Mouse (Mus musculus) frontal cortex, postnatal 36 days (tissue): ENCODE measurements at regions not wholly inside any gene's neighbourhood (a gene's known extent, or its start where the extent isn't known, plus 50 kb on each side); places are given as distances from the start of the nearest gene placed in this dataset.
A peak's percentile ranks its signal among the peaks of the same experiment; 100 is the strongest.

ENCODE experiments used
- DNase-seq, 2 experiments: peaks; one replicate each; pipeline ENCODE4 v3.0.0; 2022; ENCODE audit warnings: low spot score in 2 of 2

DNA sequence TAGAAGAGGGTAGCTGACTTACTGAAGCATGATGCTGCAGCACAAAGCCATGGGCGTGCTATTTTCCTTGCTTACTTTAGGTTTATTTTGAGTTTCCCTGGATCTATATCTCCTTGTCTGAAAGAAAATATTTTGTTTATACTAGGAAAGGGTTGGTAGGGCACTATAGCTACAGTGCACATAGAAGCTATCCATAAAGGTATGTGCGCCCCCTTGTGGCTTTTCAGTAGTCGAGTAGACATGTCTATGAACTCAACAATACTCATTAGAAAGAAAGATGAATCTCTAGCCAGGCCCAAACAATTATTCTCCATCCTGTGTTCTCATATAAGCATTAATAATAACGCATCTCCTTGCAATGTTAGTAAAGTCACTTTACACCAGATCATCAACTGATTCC, 114.3 kb downstream of the Rab38 start:
- peak; percentile 51 to 72 for DNase-seq

DNA sequence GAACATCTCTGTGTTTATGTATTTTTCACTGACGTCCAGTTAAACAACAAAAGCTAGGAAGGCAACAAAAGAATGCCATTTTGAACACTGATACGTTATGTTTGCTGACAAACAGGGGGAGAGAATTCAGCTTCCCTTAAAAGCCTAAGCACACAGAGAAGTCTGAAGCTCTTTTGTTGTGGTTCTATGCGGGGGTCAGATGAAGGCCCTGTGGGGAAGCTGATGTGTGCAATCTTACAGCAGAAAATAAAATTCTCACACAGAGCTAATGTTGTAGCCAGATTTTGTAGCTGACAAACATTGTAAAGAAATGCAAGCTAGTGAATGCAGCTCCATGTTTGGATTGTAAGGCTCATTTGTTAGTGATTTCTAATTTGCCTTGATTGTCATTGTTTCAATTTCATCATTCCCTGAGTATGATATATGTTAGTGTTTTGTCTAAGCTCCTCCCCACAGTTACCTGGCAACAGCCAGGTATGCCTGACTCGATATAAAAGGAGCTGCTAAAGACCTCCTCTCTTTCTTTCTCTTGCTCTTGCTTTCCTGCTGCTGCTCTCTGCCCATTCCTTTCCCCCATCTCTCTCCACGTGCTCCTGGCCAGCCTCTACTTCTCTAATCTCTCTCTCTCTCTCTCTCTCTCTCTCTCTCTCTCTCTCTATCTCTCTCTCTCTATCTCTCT, 115.0 kb downstream of the Rab38 start:
- no peak for DNase-seq

DNA sequence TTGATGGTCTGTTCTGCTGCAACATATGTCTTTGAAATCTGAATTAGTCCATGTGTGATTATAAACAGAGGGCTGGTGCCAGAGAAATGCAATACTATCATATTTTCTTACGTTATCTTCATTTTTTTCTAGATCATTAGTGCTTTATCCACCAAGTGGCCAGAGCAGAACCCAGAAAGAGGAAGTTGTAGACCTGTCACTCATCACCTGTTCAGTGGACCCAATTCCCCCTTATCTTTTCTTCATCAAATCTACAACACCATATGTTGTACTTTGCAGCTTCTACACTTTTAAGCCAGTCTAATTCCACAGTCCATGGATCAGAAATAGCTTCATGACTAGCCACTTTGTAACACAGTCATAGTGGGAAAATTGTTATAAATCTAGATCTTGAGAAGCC, 145.0 kb downstream of the Rab38 start:
- DNase-seq: no peak

DNA sequence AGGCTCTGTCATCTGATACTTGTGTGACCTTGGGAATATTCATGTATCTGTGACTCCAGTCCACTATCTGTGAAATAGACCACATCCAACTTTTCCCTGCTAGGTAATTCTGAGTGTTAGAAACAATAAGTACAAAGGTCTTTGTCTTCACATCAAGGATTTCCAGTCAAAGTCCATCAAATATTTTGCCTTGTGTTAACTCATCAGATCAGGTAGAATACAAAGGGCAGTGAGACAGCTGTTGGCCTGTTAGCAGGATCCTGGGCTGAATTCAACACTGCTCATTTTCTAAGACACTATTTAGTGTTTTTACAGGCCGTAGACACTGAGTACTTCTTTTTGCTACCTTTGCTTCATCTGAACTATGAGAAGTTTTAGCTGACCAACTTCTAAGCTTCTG, 170.7 kb downstream of the Rab38 start:
- no peak for DNase-seq
